Mouse (Mus musculus) skeletal muscle tissue, adult 2 months (tissue): ENCODE measurements at regions not wholly inside any gene's neighbourhood (a gene's known extent, or its start where the extent isn't known, plus 50 kb on each side); places are given as distances from the start of the nearest gene placed in this dataset.

ENCODE experiments used
- DNase-seq: peaks from one replicate; pipeline ENCODE4 v3.0.0-alpha.2; 2012; ENCODE audit warnings: low read depth, low spot score

- DNase-seq = no peak
Measured at GRCm38 (mm10) chr15:62262487-62262886, 1339.7 kb upstream of the A1bg start.

DNA sequence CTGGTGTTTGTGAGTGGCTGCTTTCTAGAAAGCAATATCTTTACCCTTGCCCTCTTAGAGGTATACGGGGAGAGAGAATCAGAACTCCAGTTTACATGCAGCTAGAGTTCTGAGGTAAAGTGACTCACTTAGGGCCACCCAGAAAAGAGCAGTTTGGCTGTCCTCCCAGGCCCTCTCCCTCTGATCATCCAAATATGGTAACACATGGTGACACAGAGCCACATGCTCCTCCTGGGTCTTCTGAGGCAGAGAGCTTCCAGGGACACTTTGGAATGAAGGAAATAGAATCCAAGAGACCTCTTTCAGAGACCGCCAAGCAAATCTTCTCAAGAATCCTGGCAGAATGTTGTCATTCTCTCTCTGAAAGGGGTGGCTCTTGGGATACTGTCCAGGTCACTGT, 1338.7 kb upstream of the A1bg start:
- DNase-seq = peak; percentile 50

- no peak for DNase-seq
Measured at GRCm38 (mm10) chr15:62258611-62259010, 1335.8 kb upstream of the A1bg start.

DNA sequence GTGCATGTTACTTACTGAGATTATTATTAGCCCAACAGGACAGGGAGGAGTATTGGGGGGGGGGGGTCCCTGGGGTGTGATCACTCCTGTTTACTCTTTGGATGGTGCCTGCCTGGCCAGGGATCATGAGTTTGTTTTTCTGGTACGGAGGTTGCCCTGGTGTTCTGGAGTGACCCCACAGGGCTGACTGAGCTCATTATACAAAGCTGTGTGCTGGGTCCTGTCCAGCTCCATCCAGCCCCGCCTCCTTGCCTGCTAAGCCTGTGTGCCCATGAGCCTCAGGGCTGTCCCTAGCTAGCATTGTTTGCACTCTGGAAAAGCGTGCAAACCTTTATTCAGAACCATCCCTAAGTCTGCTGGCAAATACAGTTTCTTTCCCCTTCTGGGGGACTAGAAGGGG, 1335.1 kb upstream of the A1bg start:
- DNase-seq = peak; percentile 80

- no peak for DNase-seq
Measured at GRCm38 (mm10) chr15:62257110-62257667, 1334.4 kb upstream of the A1bg start.

GRCm38 (mm10) chr15:62255571-62255970, 1332.8 kb upstream of the A1bg start:
- DNase-seq = no peak

GRCm38 (mm10) chr15:62253724-62254123, 1330.9 kb upstream of the A1bg start:
- DNase-seq = no peak

- peak; percentile 68 for DNase-seq
Measured at GRCm38 (mm10) chr15:62252078-62252833, 1329.4 kb upstream of the A1bg start.

GRCm38 (mm10) chr15:62249436-62249835, 1326.6 kb upstream of the A1bg start:
- DNase-seq = no peak

DNA sequence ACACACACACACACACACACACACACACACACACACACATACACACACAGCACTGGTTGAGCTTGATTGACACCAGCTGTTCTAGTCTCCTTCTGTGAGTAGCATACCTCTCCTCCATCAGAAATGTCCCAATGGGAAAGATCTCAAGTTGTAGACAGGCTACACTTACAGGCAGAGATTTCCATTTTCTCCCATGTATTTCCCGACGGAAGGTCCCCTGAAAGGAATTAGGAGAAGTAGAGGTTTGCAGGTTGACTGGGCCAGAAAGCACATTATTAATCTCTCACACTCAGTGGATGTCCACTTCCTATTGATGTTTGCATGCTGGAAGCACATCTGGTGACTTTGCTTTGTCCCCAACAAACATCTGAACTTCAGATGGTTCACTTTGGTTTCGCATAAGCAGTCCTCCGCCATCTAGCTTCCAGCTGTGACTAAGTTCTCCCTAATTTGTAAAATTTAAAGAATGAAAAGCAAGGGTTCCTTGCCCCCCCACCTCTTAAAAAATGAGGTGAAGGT, 1323.8 kb upstream of the A1bg start:
- DNase-seq = no peak

DNA sequence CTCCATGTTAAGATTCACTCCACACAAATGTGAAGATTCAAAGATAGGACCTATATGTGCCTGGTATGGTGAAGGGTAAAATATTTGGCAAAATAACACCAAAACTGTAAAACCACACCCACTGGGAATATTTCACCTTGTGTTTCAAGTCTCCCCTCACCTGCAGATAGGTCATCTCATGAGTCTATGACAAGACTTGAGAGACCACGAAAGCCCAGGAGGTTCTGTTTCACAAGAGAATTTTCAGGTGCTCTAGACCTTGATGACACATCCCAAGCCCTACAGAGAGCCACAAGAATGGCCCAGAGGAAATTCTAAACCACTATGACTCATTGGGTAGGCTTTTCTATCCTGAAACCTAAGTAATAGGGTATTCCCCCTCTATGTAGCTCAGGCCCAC, 1322.4 kb upstream of the A1bg start:
- DNase-seq = no peak

- no peak for DNase-seq
Measured at GRCm38 (mm10) chr15:62244819-62245218, 1322.0 kb upstream of the A1bg start.

- no peak for DNase-seq
Measured at GRCm38 (mm10) chr15:62240031-62240430, 1317.2 kb upstream of the A1bg start.

DNA sequence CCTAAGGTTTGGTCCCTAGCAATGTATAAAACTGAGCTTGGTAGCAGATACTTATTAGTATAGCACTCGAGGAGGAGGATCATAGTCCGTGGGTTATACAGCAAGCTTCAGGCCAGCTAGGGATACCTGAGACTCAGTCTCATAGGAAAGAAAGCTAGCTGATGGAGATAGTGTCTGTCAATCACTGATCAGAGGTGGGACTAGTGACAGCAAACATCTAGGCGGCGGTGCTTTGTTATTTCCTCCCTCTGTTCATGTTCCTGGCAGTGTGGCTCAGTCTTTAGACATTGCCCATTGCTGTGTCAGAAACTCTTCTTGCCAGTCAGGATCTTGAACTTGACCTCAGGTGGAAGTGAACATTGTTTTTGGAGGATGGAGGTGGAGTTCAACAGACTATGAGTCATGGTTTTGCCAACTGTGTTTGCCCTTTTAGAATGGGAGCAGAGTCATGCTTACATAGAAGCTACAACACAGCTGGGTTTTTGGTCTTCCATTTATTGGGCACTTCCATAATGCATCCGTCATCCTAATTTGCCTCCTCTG, 1315.8 kb upstream of the A1bg start:
- DNase-seq = no peak

- DNase-seq = no peak
Measured at GRCm38 (mm10) chr15:62236056-62236455, 1313.2 kb upstream of the A1bg start.

DNA sequence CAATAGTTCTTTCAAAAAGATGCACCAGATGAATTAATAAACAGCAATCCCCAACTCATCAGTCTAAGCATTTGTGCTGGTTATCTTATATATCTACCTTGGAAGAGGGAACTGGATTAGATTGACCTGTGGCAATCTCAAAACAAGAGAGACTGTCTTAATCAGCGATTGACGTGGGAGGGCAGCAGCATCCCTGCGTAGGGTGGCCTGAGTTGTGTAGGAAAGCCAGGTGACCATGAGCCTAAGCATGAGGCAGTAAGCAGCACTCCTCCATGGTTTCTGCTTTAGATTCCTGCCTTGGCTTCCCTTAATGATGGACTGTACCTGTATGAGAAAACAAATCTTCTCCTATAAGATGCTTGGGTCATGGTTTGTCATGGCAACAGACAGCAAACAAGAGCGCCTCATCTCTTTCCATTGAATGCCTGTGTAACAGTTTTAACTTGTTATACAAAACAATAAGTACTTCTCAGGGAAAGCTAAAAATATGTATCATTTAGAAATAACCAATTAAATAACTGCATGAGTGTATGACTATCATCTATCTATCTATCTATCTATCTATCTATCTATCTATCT, 1311.5 kb upstream of the A1bg start:
- no peak for DNase-seq

- DNase-seq = no peak
Measured at GRCm38 (mm10) chr15:62233154-62233553, 1310.3 kb upstream of the A1bg start.

- no peak for DNase-seq
Measured at GRCm38 (mm10) chr15:62231709-62232108, 1308.9 kb upstream of the A1bg start.

DNA sequence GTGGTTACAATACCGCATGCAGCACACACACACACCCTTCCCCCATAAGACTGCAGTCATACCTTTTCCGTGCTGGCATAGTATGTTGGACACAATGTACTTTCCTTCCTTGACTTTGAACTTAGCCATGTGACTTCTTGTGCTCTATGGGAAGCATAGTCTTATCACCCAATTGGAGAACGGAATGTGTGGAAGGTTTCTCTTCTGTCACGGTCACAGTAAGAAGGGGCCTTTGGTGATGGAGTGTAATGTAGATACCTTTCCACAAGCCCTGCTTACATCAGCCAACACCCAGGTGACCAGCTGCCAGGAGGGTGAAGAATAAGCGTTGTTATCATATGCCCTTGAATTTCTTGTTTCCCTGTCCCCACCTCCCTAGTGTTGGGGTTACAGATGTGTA, 1308.0 kb upstream of the A1bg start:
- no peak for DNase-seq

DNA sequence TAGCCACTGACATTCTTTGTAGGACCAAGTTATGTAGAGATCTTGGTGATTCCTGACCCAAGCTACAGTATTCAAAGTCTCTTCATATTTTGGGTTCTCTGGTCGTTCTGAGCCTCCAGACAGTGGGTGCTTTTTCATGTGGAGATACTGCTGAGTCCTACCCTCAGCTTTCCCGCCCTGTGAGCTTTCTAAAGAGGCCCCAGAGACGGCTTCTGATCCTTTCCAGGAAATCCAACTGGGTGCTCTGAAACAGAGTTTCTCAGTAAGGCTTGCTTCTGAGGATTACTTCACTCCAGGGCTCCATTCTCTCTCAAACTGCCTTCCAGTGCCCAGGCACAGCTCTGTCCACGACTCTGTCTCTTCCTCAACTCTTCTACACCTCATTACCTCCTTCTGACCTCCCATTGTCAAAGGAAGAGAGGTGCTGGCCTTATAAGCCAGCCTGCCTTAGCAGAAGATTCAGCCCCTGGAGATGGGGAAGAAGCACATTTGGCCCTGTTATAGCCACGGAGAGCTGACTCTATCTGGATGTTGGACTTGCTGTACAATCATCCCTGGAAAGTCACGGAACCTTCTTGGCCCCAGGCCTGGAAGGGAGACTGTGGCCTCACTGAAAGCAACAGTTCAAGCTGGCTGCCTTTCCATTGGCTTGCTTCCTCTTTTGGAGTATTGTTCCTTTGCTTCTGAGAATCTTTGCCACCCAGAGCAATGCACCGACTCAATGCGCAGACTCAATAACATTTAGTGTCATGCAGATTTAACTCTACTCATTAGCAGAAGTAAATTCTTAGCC, 1306.9 kb upstream of the A1bg start:
- peak; percentile 42 for DNase-seq

GRCm38 (mm10) chr15:62229023-62229422, 1306.2 kb upstream of the A1bg start:
- DNase-seq = no peak

GRCm38 (mm10) chr15:62224798-62225197, 1302.0 kb upstream of the A1bg start:
- DNase-seq = no peak
